Mouse (Mus musculus): ENCODE results near the gene Rnf169. TPM values are rescaled to one million over a fixed set of nuclear protein-coding genes. Genes with fewer than 3 reads are reported as not detected.
"Not testable (repeated sequence)": the region's sequence is repeated elsewhere in the genome, so short reads cannot be mapped to it uniquely, and the experiment has no call there.

Rnf169 gene
- polyA plus RNA-seq, 1 experiment, result 2.2 TPM

DNA sequence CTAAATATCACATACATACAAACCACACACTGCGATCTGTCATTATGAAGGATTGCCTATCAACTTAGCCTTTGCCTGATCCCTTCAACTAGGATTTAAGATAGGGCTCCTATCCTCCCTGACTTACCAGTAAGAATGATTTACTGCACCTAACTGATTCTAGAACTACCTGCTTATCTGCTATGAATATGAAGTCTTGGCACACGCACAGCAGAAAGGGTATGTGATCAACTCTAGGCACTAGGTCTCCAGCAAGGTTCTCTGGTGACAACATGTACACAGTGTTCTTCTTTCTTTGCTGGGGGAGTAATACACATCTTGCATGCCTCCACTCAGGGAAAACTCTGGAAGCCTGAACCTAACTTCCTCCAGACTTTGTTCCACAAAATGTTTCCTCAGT is 18.7 kb downstream of the Rnf169 start:
- Histone ChIP-seq H3K36me3 (ENCODE audit: control insufficient read depth, insufficient read depth, low read length) (no peaks in the 10 kb centered on the region), H3K4me1 (ENCODE audit: control insufficient read depth, insufficient read depth, insufficient read length, low read length) (peaks cover 16% of the 10 kb centered on the region; the same call in 1 of the 2 replicates), H3K27me3 (ENCODE audit: control insufficient read depth, insufficient read depth, low read length) (no peaks in the 10 kb centered on the region), H3K4me3 (ENCODE audit: low read depth, low read length) (no peak overlapping the region), H3K27ac (ENCODE audit: insufficient read depth, low read depth, low read length) (no peak overlapping the region)
- no peak for TF ChIP-seq CTCF (IDR thresholded peaks at IDR 0.05; ENCODE audit: extremely low read depth, insufficient read length, insufficient replicate concordance, low read depth, low read length)
- TF ChIP-seq POLR2A (IDR thresholded peaks at IDR 0.05; ENCODE audit: low read depth, low read length), result no peak
- 57% methylated on average over 2 of the region's 2 CpGs for WGBS

DNA sequence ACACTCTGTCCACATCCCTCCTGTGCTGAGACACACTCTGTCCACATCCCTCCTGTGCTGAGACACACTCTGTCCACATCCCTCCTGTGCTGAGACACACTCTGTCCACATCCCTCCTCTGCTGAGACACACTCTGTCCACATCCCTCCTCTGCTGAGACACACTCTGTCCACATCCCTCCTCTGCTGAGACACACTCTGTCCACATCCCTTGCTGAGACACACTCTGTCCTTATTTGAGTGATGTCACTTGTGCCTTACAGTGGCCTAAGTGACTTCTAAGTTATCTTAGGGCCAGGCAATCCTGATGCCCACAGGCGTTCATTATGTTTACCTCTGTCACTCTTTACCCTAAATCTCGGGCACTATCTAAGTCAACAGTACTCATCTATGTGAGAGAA is 19.7 kb downstream of the Rnf169 start:
- H3K27ac ChIP-seq (ENCODE audit: insufficient read depth, low read depth, low read length); H3K4me3 ChIP-seq (ENCODE audit: low read depth, low read length); H3K36me3 ChIP-seq (ENCODE audit: control insufficient read depth, insufficient read depth, low read length); H3K27me3 ChIP-seq (ENCODE audit: control insufficient read depth, insufficient read depth, low read length): not testable (repeated sequence)
- WGBS, result 70% methylated on average over 2 of the region's 2 CpGs
- peaks cover 12% of the 10 kb centered on the region; the same call in 1 of the 2 replicates for H3K4me1 ChIP-seq (ENCODE audit: control insufficient read depth, insufficient read depth, insufficient read length, low read length)

DNA sequence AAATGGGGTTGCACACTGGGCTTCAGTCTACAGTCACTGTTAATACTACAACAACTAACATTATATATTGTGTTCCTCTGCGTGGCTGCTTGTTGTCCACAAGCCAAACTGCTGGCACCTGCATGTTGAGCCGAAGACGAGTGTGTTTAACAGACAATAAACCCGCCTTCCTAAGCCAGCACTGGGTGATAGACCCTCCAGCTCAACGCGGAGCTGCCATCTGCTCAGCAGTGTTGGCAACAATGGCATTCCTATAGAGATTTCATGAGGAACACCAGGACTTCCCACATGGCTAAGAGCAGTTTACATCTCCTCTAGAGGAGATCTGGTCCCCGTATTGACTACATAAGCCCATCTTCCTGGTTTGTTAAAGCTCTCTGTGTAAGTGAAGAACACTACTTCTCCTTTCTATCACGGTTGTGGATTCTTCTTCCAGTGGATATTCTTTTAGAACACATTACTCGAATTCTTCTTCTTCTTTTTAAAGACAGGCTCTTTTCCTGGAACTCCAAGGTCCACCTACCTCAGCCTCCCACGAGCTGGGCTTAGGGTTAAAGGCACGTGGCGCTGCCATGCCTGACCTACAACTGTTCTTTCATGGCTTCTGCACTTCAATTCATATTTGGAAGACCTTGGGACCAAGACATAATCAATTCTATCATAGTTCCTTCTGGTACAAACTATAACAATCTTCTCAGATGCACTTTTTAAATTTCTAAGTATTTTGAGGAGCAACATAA is 22.9 kb downstream of the Rnf169 start:
- TF ChIP-seq CTCF (IDR thresholded peaks at IDR 0.05; ENCODE audit: extremely low read depth, insufficient read length, insufficient replicate concordance, low read depth, low read length) (no peak), POLR2A (IDR thresholded peaks at IDR 0.05; ENCODE audit: low read depth, low read length) (no peak)
- Histone ChIP-seq H3K4me3 (ENCODE audit: low read depth, low read length) (no peak overlapping the region), H3K27me3 (ENCODE audit: control insufficient read depth, insufficient read depth, low read length) (no peaks in the 10 kb centered on the region), H3K4me1 (ENCODE audit: control insufficient read depth, insufficient read depth, insufficient read length, low read length) (no peaks in the 10 kb centered on the region), H3K27ac (ENCODE audit: insufficient read depth, low read depth, low read length) (no peak overlapping the region), H3K36me3 (ENCODE audit: control insufficient read depth, insufficient read depth, low read length) (peaks cover 3% of the 10 kb centered on the region; the same call in 1 of the 2 replicates)
- 85% methylated on average over 12 of the region's 12 CpGs for WGBS

DNA sequence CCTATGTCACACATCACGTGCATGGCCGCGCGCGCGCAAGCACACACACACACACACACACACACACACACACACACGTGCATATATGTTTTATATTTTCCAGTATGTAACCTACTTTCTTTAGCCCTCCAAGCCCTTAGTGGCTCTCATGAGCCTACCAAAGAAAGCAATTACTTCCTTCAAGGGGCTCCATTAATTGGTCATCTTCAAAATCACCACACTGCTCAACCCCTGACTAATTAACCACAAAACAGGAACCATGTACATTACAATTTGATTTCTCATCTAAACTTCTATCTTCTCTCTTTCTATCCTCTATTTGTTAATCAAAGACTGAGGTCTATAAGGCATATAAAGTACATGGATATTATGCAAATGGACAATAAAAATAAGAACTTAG is 24.2 kb downstream of the Rnf169 start:
- Histone ChIP-seq H3K36me3 (ENCODE audit: control insufficient read depth, insufficient read depth, low read length) (peaks cover 4% of the 10 kb centered on the region; the same call in 1 of the 2 replicates), H3K27ac (ENCODE audit: insufficient read depth, low read depth, low read length) (no peak overlapping the region), H3K27me3 (ENCODE audit: control insufficient read depth, insufficient read depth, low read length) (no peaks in the 10 kb centered on the region), H3K4me3 (ENCODE audit: low read depth, low read length) (no peak overlapping the region), H3K4me1 (ENCODE audit: control insufficient read depth, insufficient read depth, insufficient read length, low read length) (no peaks in the 10 kb centered on the region)
- TF ChIP-seq POLR2A (IDR thresholded peaks at IDR 0.05; ENCODE audit: low read depth, low read length) (no peak), CTCF (IDR thresholded peaks at IDR 0.05; ENCODE audit: extremely low read depth, insufficient read length, insufficient replicate concordance, low read depth, low read length) (no peak)
- 96% methylated on average over 7 of the region's 7 CpGs for WGBS

DNA sequence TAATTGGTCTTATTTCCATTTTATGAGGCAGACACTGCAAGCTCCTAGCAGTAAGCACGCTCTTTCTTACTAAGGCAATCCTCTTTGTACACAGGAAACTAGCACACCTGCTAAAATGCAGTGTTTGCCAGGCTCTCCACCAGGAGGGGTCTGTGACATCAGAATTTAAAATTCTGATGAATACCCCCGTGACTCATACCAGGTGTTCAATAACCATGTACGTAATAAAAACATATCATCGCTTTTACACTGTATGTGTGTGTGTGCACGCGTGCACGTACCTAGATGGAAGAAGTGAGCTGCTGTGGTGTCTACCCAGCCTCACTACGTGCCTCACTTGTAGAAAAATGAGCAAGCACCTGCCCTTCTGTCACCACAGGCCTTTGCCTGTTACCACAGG is 26.0 kb downstream of the Rnf169 start:
- TF ChIP-seq CTCF (IDR thresholded peaks at IDR 0.05; ENCODE audit: extremely low read depth, insufficient read length, insufficient replicate concordance, low read depth, low read length) (no peak), POLR2A (IDR thresholded peaks at IDR 0.05; ENCODE audit: low read depth, low read length) (no peak)
- no peaks in the 10 kb centered on the region for H3K4me1 ChIP-seq (ENCODE audit: control insufficient read depth, insufficient read depth, insufficient read length, low read length)
- H3K27me3 ChIP-seq (ENCODE audit: control insufficient read depth, insufficient read depth, low read length), result no peaks in the 10 kb centered on the region
- H3K27ac ChIP-seq (ENCODE audit: insufficient read depth, low read depth, low read length), result no peak overlapping the region
- peaks cover 6% of the 10 kb centered on the region; the same call in 1 of the 2 replicates for H3K36me3 ChIP-seq (ENCODE audit: control insufficient read depth, insufficient read depth, low read length)
- no peak overlapping the region for H3K4me3 ChIP-seq (ENCODE audit: low read depth, low read length)
- 94% methylated on average over 8 of the region's 8 CpGs for WGBS

DNA sequence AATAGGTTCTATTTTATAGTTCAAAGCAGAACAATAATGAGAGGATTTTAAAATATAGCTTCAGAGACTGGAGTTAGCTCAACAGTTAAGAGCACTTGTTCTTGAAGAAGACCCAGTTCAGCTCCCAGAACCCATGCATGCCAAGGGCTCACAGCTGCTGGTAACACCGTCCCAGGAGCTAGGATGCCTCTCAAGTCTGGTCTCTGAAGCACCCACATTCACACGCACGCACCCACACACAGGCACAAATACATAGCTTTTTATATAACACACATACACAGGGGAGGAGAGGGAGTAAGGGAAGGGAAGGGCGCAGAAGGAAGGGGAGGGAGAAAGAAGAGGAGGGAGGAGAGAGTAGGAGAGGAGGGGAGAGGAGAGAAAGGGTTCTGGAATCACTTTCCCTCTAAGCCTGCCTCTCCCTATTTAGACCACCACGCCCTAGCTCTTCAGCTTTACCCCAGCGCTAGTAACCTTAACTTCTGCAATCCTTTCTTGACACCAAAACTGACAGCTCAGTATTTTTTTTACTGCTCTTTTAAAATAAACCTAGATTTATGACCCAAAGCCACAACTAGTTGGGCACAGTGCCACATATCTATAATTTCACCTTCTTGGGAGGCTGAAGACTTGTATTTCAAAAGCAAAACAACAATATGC is 26.7 kb downstream of the Rnf169 start:
- Histone ChIP-seq H3K36me3 (ENCODE audit: control insufficient read depth, insufficient read depth, low read length) (peaks cover 7% of the 10 kb centered on the region; the same call in 1 of the 2 replicates), H3K27ac (ENCODE audit: insufficient read depth, low read depth, low read length) (no peak overlapping the region), H3K4me3 (ENCODE audit: low read depth, low read length) (no peak overlapping the region), H3K27me3 (ENCODE audit: control insufficient read depth, insufficient read depth, low read length) (no peaks in the 10 kb centered on the region), H3K4me1 (ENCODE audit: control insufficient read depth, insufficient read depth, insufficient read length, low read length) (no peaks in the 10 kb centered on the region)
- WGBS, result 86% methylated on average over 6 of the region's 6 CpGs
- no peak for TF ChIP-seq CTCF (IDR thresholded peaks at IDR 0.05; ENCODE audit: extremely low read depth, insufficient read length, insufficient replicate concordance, low read depth, low read length)
- no peak for TF ChIP-seq POLR2A (IDR thresholded peaks at IDR 0.05; ENCODE audit: low read depth, low read length)

DNA sequence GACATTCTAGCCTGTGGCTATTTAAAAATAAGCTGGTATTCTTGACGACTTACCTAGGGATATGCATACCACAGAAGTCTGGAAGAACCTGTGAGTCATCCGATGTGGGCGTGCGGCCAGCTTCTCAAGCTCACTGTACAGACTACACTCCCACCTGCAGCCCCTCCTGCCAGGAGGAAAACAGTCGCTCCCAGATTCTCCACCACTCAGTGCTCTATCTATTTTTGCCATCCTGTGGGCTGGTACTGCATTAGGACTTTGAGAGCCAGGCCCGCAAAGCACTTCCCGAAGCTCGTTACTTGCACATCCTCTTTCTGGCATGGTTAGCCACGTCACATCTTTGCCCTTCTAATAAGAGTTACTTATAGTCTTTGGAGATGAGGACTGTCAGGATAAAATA is 32.9 kb downstream of the Rnf169 start:
- no peak overlapping the region for H3K27ac ChIP-seq (ENCODE audit: insufficient read depth, low read depth, low read length)
- no peaks in the 10 kb centered on the region for H3K4me1 ChIP-seq (ENCODE audit: control insufficient read depth, insufficient read depth, insufficient read length, low read length)
- no peaks in the 10 kb centered on the region for H3K27me3 ChIP-seq (ENCODE audit: control insufficient read depth, insufficient read depth, low read length)
- H3K4me3 ChIP-seq (ENCODE audit: low read depth, low read length), result no peak overlapping the region
- peaks cover 30% of the 10 kb centered on the region for H3K36me3 ChIP-seq (ENCODE audit: control insufficient read depth, insufficient read depth, low read length)
- 79% methylated on average over 9 of the region's 9 CpGs for WGBS
- TF ChIP-seq POLR2A (IDR thresholded peaks at IDR 0.05; ENCODE audit: low read depth, low read length), result no peak
- no peak for TF ChIP-seq CTCF (IDR thresholded peaks at IDR 0.05; ENCODE audit: extremely low read depth, insufficient read length, insufficient replicate concordance, low read depth, low read length)
